Mouse (Mus musculus) embryonic stem cell, embryonic (primary cell): ENCODE results near the gene Gls2.

Experiments
- CTCF ChIA-PET, 4 experiments: fragments of 300-600 bp in 2 of 4; fragments of 350-600 bp in 2 of 4; sonication (Branson Sonifier 250); formaldehyde crosslinking; loops; one replicate each; lab custom pipeline; 2022; ENCODE audit warnings: inconsistent platforms in 2 of 4; lab: Charles Lee
- POLR2A ChIA-PET, 4 experiments: fragments of 300-600 bp in 2 of 4; fragments of 350-600 bp in 2 of 4; sonication (Branson Sonifier 250); formaldehyde crosslinking; loops; one replicate each; lab custom pipeline; 2022; ENCODE audit warnings: antibody characterized with exemption in 4 of 4, inconsistent platforms in 1 of 4; lab: Charles Lee

Gene Gls2

GRCm38 (mm10) chr10:128194024-128194550, at the start of gene Gls2:
Gene Gls2 (plus strand): TSS chr10:128194457.
- CTCF ChIA-PET, result interaction anchor here (0.6 to 2.5 kb wide), 22 partner anchors 8 to 552 kb away, joined by 3 to 17 read pairs (median 4); partner anchors contain the start of genes Baz2a (in 2 of the 4), Nabp2 (in 1 of the 4), Pan2 (in 1 of the 4) and Rbms2 (in 1 of the 4)
- POLR2A ChIA-PET, result interaction anchor here in 3 of 4 experiments (0.5 to 4.0 kb wide), 112 partner anchors 8 to 1222 kb away, joined by 3 to 66 read pairs (median 4); partner anchors contain the start of genes Coq10a (in 3 of the 3), Naca (in 3 of the 3), Pan2 (in 3 of the 3) and Spryd4 (in 3 of the 3)

GRCm38 (mm10) chr10:128144961-128145360, 49.3 kb upstream of the Gls2 start:
- ChIA-PET POLR2A (interaction anchor here in 2 of 4 experiments (0.7 to 1.7 kb wide), 6 partner anchors 16 to 177 kb away, joined by 3 to 10 read pairs (median 4); partner anchors contain the start of gene Cnpy2 (in 1 of the 2)), CTCF (interaction anchor here in 1 of 4 experiments (0.6 to 2.2 kb wide), 2 partner anchors 54 to 675 kb away, joined by 4 to 7 read pairs; partner anchors contain the start of gene Baz2a)

GRCm38 (mm10) chr10:128148789-128149365, 45.4 kb upstream of the Gls2 start:
- POLR2A ChIA-PET, result interaction anchor here in 3 of 4 experiments (0.6 to 3.3 kb wide), 33 partner anchors 9 to 858 kb away, joined by 3 to 17 read pairs (median 4); partner anchors contain the start of genes Atp5b (in 2 of the 3), Gls2 (in 2 of the 3) and Naca (in 2 of the 3)
- CTCF ChIA-PET, result interaction anchor here in 3 of 4 experiments (0.6 to 1.2 kb wide), 10 partner anchors 9 to 151 kb away, joined by 3 to 6 read pairs (median 3); partner anchors contain the start of genes Gls2 (in 1 of the 3) and Stat2 (in 1 of the 3)

GRCm38 (mm10) chr10:128149592-128149991, 44.7 kb upstream of the Gls2 start:
- POLR2A ChIA-PET, result interaction anchor here (0.5 to 3.3 kb wide), 43 partner anchors 8 to 859 kb away, joined by 3 to 17 read pairs (median 4); partner anchors contain the start of genes Atp5b (in 2 of the 4), Gls2 (in 2 of the 4), Naca (in 2 of the 4) and Baz2a (in 1 of the 4)
- CTCF ChIA-PET, result interaction anchor here (0.6 to 1.2 kb wide), 16 partner anchors 9 to 528 kb away, joined by 3 to 6 read pairs (median 3); partner anchors contain the start of genes Baz2a (in 1 of the 4), Gls2 (in 1 of the 4) and Stat2 (in 1 of the 4)

- ChIA-PET POLR2A (interaction anchor here in 2 of 4 experiments (1.0 to 3.3 kb wide), 13 partner anchors 10 to 60 kb away, joined by 3 to 17 read pairs (median 5); partner anchors contain the start of gene Baz2a (in 1 of the 2)), CTCF (interaction anchor here in 2 of 4 experiments (0.5 to 0.9 kb wide), 2 partner anchors 25 to 59 kb away, joined by 3 to 4 read pairs; no protein-coding TSS in a partner anchor)
Observed at GRCm38 (mm10) chr10:128150941-128151340, 43.3 kb upstream of the Gls2 start.

GRCm38 (mm10) chr10:128153978-128154377, 40.3 kb upstream of the Gls2 start:
- ChIA-PET CTCF (interaction anchor here in 1 of 4 experiments (0.7 kb wide), 1 partner anchor 221 kb away, joined by 10 read pairs; no protein-coding TSS in a partner anchor), POLR2A (interaction anchor here in 2 of 4 experiments (1.2 to 2.2 kb wide), 6 partner anchors 13 to 119 kb away, joined by 3 to 7 read pairs (median 4); partner anchors contain the start of genes Atp5b (in 1 of the 2) and Naca (in 1 of the 2))

GRCm38 (mm10) chr10:128165726-128166125, 28.5 kb upstream of the Gls2 start:
- ChIA-PET POLR2A (interaction anchor here in 2 of 4 experiments (0.9 to 4.5 kb wide), 9 partner anchors 10 to 75 kb away, joined by 3 to 34 read pairs (median 4); partner anchors contain the start of genes Gls2 (in 1 of the 2) and Rbms2 (in 1 of the 2)), CTCF (interaction anchor here in 2 of 4 experiments (0.6 to 1.5 kb wide), 4 partner anchors 11 to 157 kb away, joined by 3 to 4 read pairs (median 4); no protein-coding TSS in a partner anchor)

- ChIA-PET POLR2A (interaction anchor here in 3 of 4 experiments (0.6 to 4.5 kb wide), 18 partner anchors 9 to 530 kb away, joined by 3 to 34 read pairs (median 4); partner anchors contain the start of genes Cnpy2 (in 1 of the 3), Gls2 (in 1 of the 3), Rbms2 (in 1 of the 3) and Stat2 (in 1 of the 3)), CTCF (interaction anchor here in 3 of 4 experiments (0.5 to 1.5 kb wide), 12 partner anchors 10 to 997 kb away, joined by 3 to 10 read pairs (median 4); partner anchors contain the start of gene Baz2a (in 1 of the 3))
Observed at GRCm38 (mm10) chr10:128167091-128167490, 27.2 kb upstream of the Gls2 start.

- ChIA-PET POLR2A (interaction anchor here in 3 of 4 experiments (0.6 to 4.8 kb wide), 30 partner anchors 9 to 355 kb away, joined by 3 to 70 read pairs (median 4); partner anchors contain the start of genes Atp5b (in 2 of the 3), Cnpy2 (in 2 of the 3), Cs (in 1 of the 3) and Esyt1 (in 1 of the 3)), CTCF (interaction anchor here (0.5 to 1.0 kb wide), 7 partner anchors 15 to 823 kb away, joined by 3 to 9 read pairs (median 3); partner anchors contain the start of gene Ankrd52 (in 1 of the 4))
Observed at GRCm38 (mm10) chr10:128171348-128171747, 22.9 kb upstream of the Gls2 start.

GRCm38 (mm10) chr10:128175302-128175701, 19.0 kb upstream of the Gls2 start:
- ChIA-PET POLR2A (interaction anchor here in 2 of 4 experiments (0.6 to 14.3 kb wide), 19 partner anchors 8 to 351 kb away, joined by 3 to 210 read pairs (median 5); partner anchors contain the start of genes Baz2a (in 2 of the 2), Esyt1 (in 1 of the 2) and Naca (in 1 of the 2)), CTCF (interaction anchor here in 1 of 4 experiments (0.5 kb wide), 1 partner anchor 123 kb away, joined by 3 read pairs; no protein-coding TSS in a partner anchor)

- POLR2A ChIA-PET, result interaction anchor here (0.6 to 14.3 kb wide), 61 partner anchors 8 to 555 kb away, joined by 3 to 210 read pairs (median 4); partner anchors contain the start of genes Gls2 (in 3 of the 4), Baz2a (in 2 of the 4), Cnpy2 (in 2 of the 4) and Naca (in 2 of the 4)
- CTCF ChIA-PET, result interaction anchor here (0.6 to 2.9 kb wide), 20 partner anchors 10 to 591 kb away, joined by 3 to 25 read pairs (median 4); partner anchors contain the start of gene Baz2a (in 1 of the 4)
Observed at GRCm38 (mm10) chr10:128175996-128176755, 18.1 kb upstream of the Gls2 start.

GRCm38 (mm10) chr10:128177316-128177715, 16.9 kb upstream of the Gls2 start:
- CTCF ChIA-PET, result interaction anchor here (0.6 to 2.9 kb wide), 13 partner anchors 9 to 234 kb away, joined by 3 to 25 read pairs (median 4); partner anchors contain the start of genes Nabp2 (in 1 of the 4) and Rnf41 (in 1 of the 4)
- POLR2A ChIA-PET, result interaction anchor here (0.5 to 14.3 kb wide), 34 partner anchors 8 to 854 kb away, joined by 3 to 210 read pairs (median 5); partner anchors contain the start of genes Baz2a (in 2 of the 4), Cnpy2 (in 2 of the 4), Atp5b (in 1 of the 4) and Gls2 (in 1 of the 4)

- ChIA-PET POLR2A (interaction anchor here (0.5 to 14.3 kb wide), 22 partner anchors 8 to 315 kb away, joined by 3 to 210 read pairs (median 4); partner anchors contain the start of genes Baz2a (in 2 of the 4) and Atp5b (in 1 of the 4)), CTCF (interaction anchor here in 2 of 4 experiments (0.7 to 1.6 kb wide), 6 partner anchors 8 to 89 kb away, joined by 3 to 4 read pairs (median 3); partner anchors contain the start of genes Baz2a (in 1 of the 2) and Gls2 (in 1 of the 2))
Observed at GRCm38 (mm10) chr10:128179989-128180388, 14.3 kb upstream of the Gls2 start, which contains the start of gene Rbms2. Gene Rbms2 (minus strand): TSS chr10:128180297.

- POLR2A ChIA-PET, result interaction anchor here (0.7 to 14.3 kb wide), 23 partner anchors 8 to 149 kb away, joined by 3 to 210 read pairs (median 8); partner anchors contain the start of genes Baz2a (in 2 of the 4), Naca (in 2 of the 4), Atp5b (in 1 of the 4) and Cnpy2 (in 1 of the 4)
- CTCF ChIA-PET, result interaction anchor here in 3 of 4 experiments (0.9 to 4.1 kb wide), 5 partner anchors 35 to 94 kb away, joined by 4 to 19 read pairs (median 5); partner anchors contain the start of gene Baz2a (in 3 of the 3)
Observed at GRCm38 (mm10) chr10:128184296-128184695, 10.0 kb upstream of the Gls2 start.
